Mouse (Mus musculus): ENCODE data around the gene Kcnc2. TPM values are rescaled to one million over a fixed set of nuclear protein-coding genes. Genes with fewer than 3 reads are reported as not detected.

The Kcnc2 gene
- polyA plus RNA-seq, 1 experiment from 2014 or later = 0.39 TPM

DNA sequence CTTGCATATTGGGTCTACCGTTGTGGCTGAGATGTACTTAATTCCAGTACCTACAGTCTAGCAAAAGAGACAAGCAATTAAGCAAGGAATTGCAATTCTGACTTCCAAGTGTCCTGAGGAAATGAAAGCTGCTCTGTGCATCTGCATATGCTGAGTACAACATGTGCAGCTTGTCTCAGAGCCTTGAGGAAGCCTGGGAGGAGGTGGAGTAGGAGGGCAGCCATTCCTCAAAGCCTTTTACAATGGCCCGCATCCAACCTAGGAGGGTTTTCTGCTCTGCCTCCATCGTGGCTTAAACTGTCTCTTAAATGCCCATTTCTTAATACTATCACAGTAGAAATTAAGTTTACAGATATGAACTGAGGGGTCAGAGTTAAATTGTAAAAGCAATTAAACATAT lies 7.5 kb upstream of the Kcnc2 start:
- Histone ChIP-seq H3K4me2 (replicated peaks; ENCODE audit: low read depth) (no peak overlapping the region), H3K4me1 (replicated peaks; ENCODE audit: control insufficient read depth, insufficient read depth, low read length) (no peaks in the 10 kb centered on the region), H3K9ac (ENCODE audit: low read depth, low read length) (no peak overlapping the region), H3K4me3 (ENCODE audit: low read depth, low read length) (no peak overlapping the region), H3K27me3 (replicated peaks; ENCODE audit: control insufficient read depth, insufficient read depth, low read length) (no peaks in the 10 kb centered on the region), H3K9me3 (ENCODE audit: control insufficient read depth) (no peaks in the 10 kb centered on the region), H3K27ac (ENCODE audit: low read depth, low read length) (no peak overlapping the region), H3K36me3 (ENCODE audit: control insufficient read depth, insufficient read depth) (no peaks in the 10 kb centered on the region)
- no peak for TF ChIP-seq CTCF (IDR thresholded peaks at IDR 0.05; ENCODE audit: low read depth)
- WGBS = 79% methylated on average over 3 of the region's 3 CpGs
- no peak for ATAC-seq

DNA sequence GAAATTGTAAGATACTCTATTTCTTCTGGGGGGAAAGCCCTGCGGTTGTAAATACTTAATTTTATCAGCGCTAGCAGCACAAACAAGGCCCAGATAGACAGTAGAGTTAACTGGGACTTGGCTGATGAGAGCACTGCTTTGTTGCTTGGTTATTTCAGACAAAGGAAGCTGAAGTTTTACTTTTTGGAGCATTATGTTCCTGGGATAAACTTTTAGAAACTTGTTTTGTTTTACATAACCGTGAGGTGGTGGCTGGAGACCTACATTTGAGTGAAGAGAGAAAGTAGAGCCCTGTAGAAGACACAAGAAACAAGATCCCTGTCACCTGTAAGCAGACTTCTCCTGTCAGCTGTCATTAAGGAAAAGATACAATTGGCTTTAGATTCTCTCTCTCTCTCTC lies 1.4 kb upstream of the Kcnc2 start:
- no peak for TF ChIP-seq CTCF (IDR thresholded peaks at IDR 0.05; ENCODE audit: low read depth)
- ATAC-seq = no peak
- Histone ChIP-seq H3K4me3 (ENCODE audit: low read depth, low read length) (no peak overlapping the region), H3K36me3 (ENCODE audit: control insufficient read depth, insufficient read depth) (no peaks in the 10 kb centered on the region), H3K4me1 (replicated peaks; ENCODE audit: control insufficient read depth, insufficient read depth, low read length) (no peaks in the 10 kb centered on the region), H3K27ac (ENCODE audit: low read depth, low read length) (no peak overlapping the region), H3K9me3 (ENCODE audit: control insufficient read depth) (no peaks in the 10 kb centered on the region), H3K9ac (ENCODE audit: low read depth, low read length) (no peak overlapping the region), H3K4me2 (replicated peaks; ENCODE audit: low read depth) (no peak overlapping the region), H3K27me3 (replicated peaks; ENCODE audit: control insufficient read depth, insufficient read depth, low read length) (peaks cover 31% of the 10 kb centered on the region)
- WGBS = 59% methylated on average over 3 of the region's 3 CpGs

DNA sequence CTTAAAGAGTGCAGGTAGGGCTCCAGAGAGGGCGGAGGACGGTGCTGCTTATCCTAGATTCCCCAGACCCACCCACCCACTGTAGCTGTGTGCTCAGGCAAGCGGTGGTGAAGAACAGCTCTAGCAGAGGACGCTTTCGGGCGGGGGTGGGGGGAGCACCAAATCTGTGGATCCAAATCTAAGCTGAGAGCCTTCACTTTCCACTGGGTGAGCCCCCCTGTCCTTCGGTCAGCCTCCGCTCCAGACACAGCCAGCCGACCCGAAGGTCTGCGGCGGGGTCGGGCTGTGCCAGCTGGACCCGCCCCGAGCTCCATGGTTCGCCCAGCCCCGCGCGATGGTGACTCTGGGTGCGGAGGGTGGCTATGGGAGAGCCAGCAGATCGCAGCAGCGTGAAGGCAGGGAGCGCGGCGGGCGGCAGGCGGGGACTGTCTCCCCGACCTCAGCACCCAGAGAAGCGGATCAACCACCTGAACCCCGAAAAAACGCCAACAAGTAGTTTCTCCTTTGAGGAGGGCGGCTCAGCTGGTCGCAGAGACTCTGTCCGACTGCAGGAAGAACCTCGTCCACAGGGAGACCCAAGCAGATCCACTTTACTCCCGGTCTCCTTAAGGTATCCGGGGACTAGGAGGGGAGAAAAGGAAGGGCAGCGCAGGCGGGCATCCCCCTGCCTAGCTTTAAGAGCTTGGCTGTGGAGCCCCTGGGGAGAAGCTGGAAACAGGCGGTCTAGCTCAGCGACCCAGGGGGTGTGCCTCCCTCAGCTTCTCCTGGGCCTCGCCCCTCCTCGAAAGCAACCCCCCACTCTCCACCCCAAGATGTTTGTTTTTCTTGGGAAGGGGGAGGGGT lies 761 bp upstream of the Kcnc2 start:
- no peak overlapping the region for H3K27ac ChIP-seq (ENCODE audit: low read depth, low read length)
- H3K9me3 ChIP-seq (ENCODE audit: control insufficient read depth) = no peaks in the 10 kb centered on the region
- no peak overlapping the region; the same call in 1 of the 2 replicates for H3K9ac ChIP-seq (ENCODE audit: low read depth, low read length)
- no peak for TF ChIP-seq CTCF (IDR thresholded peaks at IDR 0.05; ENCODE audit: low read depth)
- H3K4me2 ChIP-seq (replicated peaks; ENCODE audit: low read depth) = peak overlapping the region; percentile 64
- 2% methylated on average over 43 of the region's 43 CpGs for WGBS
- no peaks in the 10 kb centered on the region for H3K36me3 ChIP-seq (ENCODE audit: control insufficient read depth, insufficient read depth)
- H3K27me3 ChIP-seq (replicated peaks; ENCODE audit: control insufficient read depth, insufficient read depth, low read length) = peaks cover 31% of the 10 kb centered on the region
- peak overlapping the region; percentile 40 for H3K4me3 ChIP-seq (ENCODE audit: low read depth, low read length)
- ATAC-seq = peak; percentile 28; the same call in 1 of the 2 replicates
- no peaks in the 10 kb centered on the region for H3K4me1 ChIP-seq (replicated peaks; ENCODE audit: control insufficient read depth, insufficient read depth, low read length)

DNA sequence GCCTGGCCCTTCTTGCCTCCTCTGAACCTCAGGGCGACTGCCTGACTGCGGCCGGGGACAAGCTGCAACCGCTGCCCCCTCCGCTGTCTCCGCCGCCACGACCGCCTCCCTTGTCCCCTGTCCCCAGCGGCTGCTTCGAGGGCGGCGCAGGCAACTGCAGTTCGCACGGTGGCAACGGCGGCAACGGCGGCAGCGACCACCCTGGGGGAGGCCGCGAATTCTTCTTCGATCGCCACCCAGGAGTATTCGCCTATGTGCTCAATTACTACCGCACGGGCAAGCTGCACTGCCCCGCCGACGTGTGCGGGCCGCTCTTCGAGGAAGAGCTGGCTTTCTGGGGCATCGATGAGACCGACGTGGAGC lies 863 bp downstream of the Kcnc2 start:
- WGBS = 2% methylated on average over 36 of the region's 36 CpGs
- no peak for ATAC-seq
- Histone ChIP-seq H3K27ac (ENCODE audit: low read depth, low read length) (no peak overlapping the region), H3K27me3 (replicated peaks; ENCODE audit: control insufficient read depth, insufficient read depth, low read length) (peaks cover 31% of the 10 kb centered on the region), H3K9ac (ENCODE audit: low read depth, low read length) (no peak overlapping the region), H3K4me3 (ENCODE audit: low read depth, low read length) (peak overlapping the region; percentile 40), H3K4me2 (replicated peaks; ENCODE audit: low read depth) (peak overlapping the region; percentile 64), H3K9me3 (ENCODE audit: control insufficient read depth) (no peaks in the 10 kb centered on the region), H3K36me3 (ENCODE audit: control insufficient read depth, insufficient read depth) (no peaks in the 10 kb centered on the region), H3K4me1 (replicated peaks; ENCODE audit: control insufficient read depth, insufficient read depth, low read length) (no peaks in the 10 kb centered on the region)
- no peak for TF ChIP-seq CTCF (IDR thresholded peaks at IDR 0.05; ENCODE audit: low read depth)

DNA sequence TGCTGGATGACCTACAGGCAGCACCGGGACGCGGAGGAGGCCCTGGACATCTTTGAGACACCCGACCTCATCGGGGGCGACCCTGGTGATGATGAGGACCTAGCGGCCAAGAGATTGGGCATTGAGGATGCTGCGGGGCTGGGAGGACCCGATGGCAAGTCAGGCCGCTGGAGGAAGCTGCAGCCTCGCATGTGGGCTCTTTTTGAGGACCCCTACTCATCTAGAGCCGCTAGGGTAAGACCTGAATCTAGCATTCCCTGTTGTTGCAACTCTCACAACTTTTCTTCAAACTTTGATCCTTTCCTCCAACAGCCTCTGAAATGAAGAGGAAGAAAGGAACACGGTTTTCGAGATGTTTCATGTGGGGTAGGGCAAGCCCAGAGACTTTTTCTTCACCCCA lies 1.2 kb downstream of the Kcnc2 start:
- Histone ChIP-seq H3K36me3 (ENCODE audit: control insufficient read depth, insufficient read depth) (no peaks in the 10 kb centered on the region), H3K4me2 (replicated peaks; ENCODE audit: low read depth) (peak overlapping the region; percentile 64), H3K27me3 (replicated peaks; ENCODE audit: control insufficient read depth, insufficient read depth, low read length) (peaks cover 31% of the 10 kb centered on the region), H3K4me3 (ENCODE audit: low read depth, low read length) (peak overlapping the region; percentile 40), H3K9ac (ENCODE audit: low read depth, low read length) (no peak overlapping the region), H3K4me1 (replicated peaks; ENCODE audit: control insufficient read depth, insufficient read depth, low read length) (no peaks in the 10 kb centered on the region), H3K27ac (ENCODE audit: low read depth, low read length) (no peak overlapping the region), H3K9me3 (ENCODE audit: control insufficient read depth) (no peaks in the 10 kb centered on the region)
- WGBS = 17% methylated on average over 14 of the region's 14 CpGs
- no peak for TF ChIP-seq CTCF (IDR thresholded peaks at IDR 0.05; ENCODE audit: low read depth)
- ATAC-seq = no peak

DNA sequence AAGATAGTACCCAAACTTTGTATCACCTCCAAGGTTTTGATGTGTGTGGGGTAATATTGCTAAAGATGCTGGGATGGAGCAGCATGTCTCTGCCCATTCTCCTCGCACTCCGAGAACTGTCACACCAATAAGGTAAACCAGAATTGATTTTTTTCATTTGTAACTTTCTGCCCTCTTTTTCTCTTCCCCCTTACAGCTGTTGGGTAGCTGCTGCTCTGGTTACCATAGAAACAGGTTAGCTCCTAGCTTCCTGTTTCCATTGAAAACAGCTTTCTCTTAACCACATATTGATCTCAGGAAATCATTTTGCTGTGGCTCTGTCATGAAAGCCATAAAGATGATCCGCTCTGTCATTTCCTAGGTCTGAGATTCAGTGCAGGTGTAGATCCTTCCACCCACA lies 7.1 kb downstream of the Kcnc2 start:
- Histone ChIP-seq H3K27ac (ENCODE audit: low read depth, low read length) (no peak overlapping the region), H3K4me1 (replicated peaks; ENCODE audit: control insufficient read depth, insufficient read depth, low read length) (no peaks in the 10 kb centered on the region), H3K36me3 (ENCODE audit: control insufficient read depth, insufficient read depth) (no peaks in the 10 kb centered on the region), H3K9me3 (ENCODE audit: control insufficient read depth) (no peaks in the 10 kb centered on the region), H3K27me3 (replicated peaks; ENCODE audit: control insufficient read depth, insufficient read depth, low read length) (no peaks in the 10 kb centered on the region), H3K9ac (ENCODE audit: low read depth, low read length) (no peak overlapping the region), H3K4me2 (replicated peaks; ENCODE audit: low read depth) (no peak overlapping the region), H3K4me3 (ENCODE audit: low read depth, low read length) (no peak overlapping the region)
- 75% methylated on average over 3 of the region's 3 CpGs for WGBS
- ATAC-seq = no peak
- no peak for TF ChIP-seq CTCF (IDR thresholded peaks at IDR 0.05; ENCODE audit: low read depth)

Measured in intestine, postnatal 0 days (tissue).